Mouse (Mus musculus): ENCODE results near the gene Nat8f6. TPM values are rescaled to one million over a fixed set of nuclear protein-coding genes. Genes with fewer than 3 reads are reported as not detected.
"Not testable (repeated sequence)": the region's sequence is repeated elsewhere in the genome, so short reads cannot be mapped to it uniquely, and the experiment has no call there.

The Nat8f6 gene
- polyA plus RNA-seq, 1 experiment from 2014 or later, result not detected

- WGBS, result 83% methylated on average over 7 of the region's 7 CpGs
Measured at GRCm38 (mm10) chr6:85831796-85832321, 11.1 kb upstream of the Nat8f6 start, which contains the start of gene Nat8. Nat8 (minus strand) TSS chr6:85832082.

GRCm38 (mm10) chr6:85829462-85829861, 8.7 kb upstream of the Nat8f6 start:
- DNase-seq (ENCODE audit: low spot score), result no peak
- H3K27me3 ChIP-seq (ENCODE audit: low read depth, poor library complexity, severe bottlenecking), result no peaks in the 10 kb centered on the region
- no peak overlapping the region for H3K4me3 ChIP-seq
- H3K4me1 ChIP-seq, result no peaks in the 10 kb centered on the region
- no peaks in the 10 kb centered on the region for H3K9me3 ChIP-seq (replicated peaks)
- no peaks in the 10 kb centered on the region for H3K36me3 ChIP-seq
- WGBS, result 69% methylated on average over 1 of the region's 1 CpGs
- no peak overlapping the region for H3K27ac ChIP-seq (replicated peaks)

More at GRCm38 (mm10) chr6:85831796-85832321, 11.1 kb upstream of the Nat8f6 start, which contains the start of gene Nat8:
- H3K27me3 ChIP-seq (ENCODE audit: low read depth, poor library complexity, severe bottlenecking), result no peaks in the 10 kb centered on the region
- no peaks in the 10 kb centered on the region for H3K4me1 ChIP-seq
- H3K9me3 ChIP-seq (replicated peaks), result no peaks in the 10 kb centered on the region
- no peak within 1 kb of the TSS for H3K27ac ChIP-seq (replicated peaks)
- DNase-seq (ENCODE audit: low spot score), result no peak
- no peak within 1 kb of the TSS for H3K4me3 ChIP-seq
- H3K36me3 ChIP-seq, result no peaks in the 10 kb centered on the region

GRCm38 (mm10) chr6:85825886-85826285, 5.1 kb upstream of the Nat8f6 start:
- no peak overlapping the region for H3K27ac ChIP-seq (replicated peaks)
- DNase-seq (ENCODE audit: low spot score), result no peak
- WGBS, result 91% methylated on average over 2 of the region's 2 CpGs
- H3K9me3 ChIP-seq (replicated peaks), result no peaks in the 10 kb centered on the region
- no peaks in the 10 kb centered on the region for H3K27me3 ChIP-seq (ENCODE audit: low read depth, poor library complexity, severe bottlenecking)
- H3K4me3 ChIP-seq, result no peak overlapping the region
- H3K4me1 ChIP-seq, result no peaks in the 10 kb centered on the region
- H3K36me3 ChIP-seq, result no peaks in the 10 kb centered on the region

- Histone ChIP-seq H3K27me3 (ENCODE audit: low read depth, poor library complexity, severe bottlenecking) (no peaks in the 10 kb centered on the region), H3K36me3 (no peaks in the 10 kb centered on the region), H3K9me3 (replicated peaks) (no peaks in the 10 kb centered on the region), H3K4me1 (no peaks in the 10 kb centered on the region), H3K4me3 (no peak overlapping the region), H3K27ac (replicated peaks) (no peak overlapping the region)
- 94% methylated on average over 1 of the region's 1 CpGs for WGBS
- no peak for DNase-seq (ENCODE audit: low spot score)
Measured at GRCm38 (mm10) chr6:85823382-85824090, 2.8 kb upstream of the Nat8f6 start.

GRCm38 (mm10) chr6:85822286-85822685, 1.5 kb upstream of the Nat8f6 start:
- Histone ChIP-seq H3K9me3 (replicated peaks) (no peaks in the 10 kb centered on the region), H3K4me3 (no peak overlapping the region), H3K27me3 (ENCODE audit: low read depth, poor library complexity, severe bottlenecking) (no peaks in the 10 kb centered on the region), H3K36me3 (no peaks in the 10 kb centered on the region), H3K27ac (replicated peaks) (no peak overlapping the region), H3K4me1 (no peaks in the 10 kb centered on the region)
- 82% methylated on average over 4 of the region's 4 CpGs for WGBS
- no peak for DNase-seq (ENCODE audit: low spot score)

GRCm38 (mm10) chr6:85818338-85818737, 2.4 kb downstream of the Nat8f6 start:
- H3K4me3 ChIP-seq, result no peak overlapping the region
- H3K27ac ChIP-seq (replicated peaks), result no peak overlapping the region
- WGBS, result 36% methylated on average over 1 of the region's 1 CpGs
- DNase-seq (ENCODE audit: low spot score), result no peak
- H3K9me3 ChIP-seq (replicated peaks), result no peaks in the 10 kb centered on the region
- no peaks in the 10 kb centered on the region for H3K36me3 ChIP-seq
- H3K27me3 ChIP-seq (ENCODE audit: low read depth, poor library complexity, severe bottlenecking), result no peaks in the 10 kb centered on the region
- H3K4me1 ChIP-seq, result no peaks in the 10 kb centered on the region

GRCm38 (mm10) chr6:85813339-85813738, 7.4 kb downstream of the Nat8f6 start:
- no peak overlapping the region for H3K4me3 ChIP-seq
- 91% methylated on average over 2 of the region's 2 CpGs for WGBS
- no peaks in the 10 kb centered on the region for H3K9me3 ChIP-seq (replicated peaks)

GRCm38 (mm10) chr6:85810942-85811537, 9.7 kb downstream of the Nat8f6 start:
- DNase-seq (ENCODE audit: low spot score); H3K27ac ChIP-seq (replicated peaks): not testable (repeated sequence)
- 83% methylated on average over 3 of the region's 3 CpGs for WGBS

More at GRCm38 (mm10) chr6:85813339-85813738, 7.4 kb downstream of the Nat8f6 start:
- DNase-seq (ENCODE audit: low spot score), result no peak
- Histone ChIP-seq H3K27ac (replicated peaks) (no peak overlapping the region), H3K4me1 (no peaks in the 10 kb centered on the region), H3K27me3 (ENCODE audit: low read depth, poor library complexity, severe bottlenecking) (no peaks in the 10 kb centered on the region), H3K36me3 (no peaks in the 10 kb centered on the region)

GRCm38 (mm10) chr6:85810514-85810913, 10.2 kb downstream of the Nat8f6 start:
- not testable (repeated sequence) for H3K4me3 ChIP-seq; H3K9me3 ChIP-seq (replicated peaks); H3K4me1 ChIP-seq; H3K27me3 ChIP-seq (ENCODE audit: low read depth, poor library complexity, severe bottlenecking); DNase-seq (ENCODE audit: low spot score); H3K27ac ChIP-seq (replicated peaks); H3K36me3 ChIP-seq
- WGBS, result 90% methylated on average over 3 of the region's 3 CpGs

More at GRCm38 (mm10) chr6:85810942-85811537, 9.7 kb downstream of the Nat8f6 start:
- H3K4me1 ChIP-seq; H3K9me3 ChIP-seq (replicated peaks); H3K36me3 ChIP-seq; H3K27me3 ChIP-seq (ENCODE audit: low read depth, poor library complexity, severe bottlenecking); H3K4me3 ChIP-seq: not testable (repeated sequence)

- not testable (repeated sequence) for H3K4me1 ChIP-seq; H3K4me3 ChIP-seq; H3K27me3 ChIP-seq (ENCODE audit: low read depth, poor library complexity, severe bottlenecking); H3K27ac ChIP-seq (replicated peaks); H3K36me3 ChIP-seq; DNase-seq (ENCODE audit: low spot score); H3K9me3 ChIP-seq (replicated peaks)
- 84% methylated on average over 2 of the region's 3 CpGs for WGBS
Measured at GRCm38 (mm10) chr6:85809784-85810183, 11.0 kb downstream of the Nat8f6 start.

GRCm38 (mm10) chr6:85803180-85803579, 17.6 kb downstream of the Nat8f6 start:
- not testable (repeated sequence) for H3K36me3 ChIP-seq; DNase-seq (ENCODE audit: low spot score); H3K4me1 ChIP-seq; H3K27ac ChIP-seq (replicated peaks); H3K27me3 ChIP-seq (ENCODE audit: low read depth, poor library complexity, severe bottlenecking); H3K4me3 ChIP-seq; H3K9me3 ChIP-seq (replicated peaks)
- whole genome bisulfite sequencing, result 80% methylated on average over 5 of the region's 5 CpGs

GRCm38 (mm10) chr6:85765532-85765931, 55.2 kb downstream of the Nat8f6 start, which contains the start of gene Nat8f3:
Nat8f3 (minus strand) TSS chr6:85765754.
- not testable (repeated sequence) for H3K4me1 ChIP-seq; H3K9me3 ChIP-seq (replicated peaks); DNase-seq (ENCODE audit: low spot score); H3K4me3 ChIP-seq; H3K27ac ChIP-seq (replicated peaks); H3K36me3 ChIP-seq; H3K27me3 ChIP-seq (ENCODE audit: low read depth, poor library complexity, severe bottlenecking)
- 66% methylated on average over 13 of the region's 13 CpGs for WGBS

Measured in midbrain, embryonic 10.5 days (tissue).